Mouse (Mus musculus) neural tube, embryonic 14.5 days (tissue): ENCODE data around the gene Vps4b. TPM values are rescaled to one million over a fixed set of nuclear protein-coding genes. Genes with fewer than 3 reads are reported as not detected.

Experiments used
- ATAC-seq: fragments of 200-750 bp; cut with Nextera tagmentation; 2 replicates; pipeline ENCODE4 v1.8.0; 2017; ENCODE audit warnings: low read depth, mild to moderate bottlenecking, moderate TSS enrichment, moderate library complexity
- H3K27ac ChIP-seq: fragments of 300-500 bp; sonication (generic); 2 replicates; pipeline ENCODE4 v1.5.1; 2014; ENCODE audit warnings: low read depth, mild to moderate bottlenecking, control low read depth, low read length, moderate library complexity, mixed read lengths
- H3K27me3 ChIP-seq: fragments of 300-500 bp; sonication (generic); 2 replicates; pipeline ENCODE4 v1.6.1; 2014; ENCODE audit warnings: low read length; ENCODE audit not compliant: control insufficient read depth, insufficient read depth
- H3K36me3 ChIP-seq: fragments of 300-500 bp; sonication (generic); 2 replicates; pipeline ENCODE4 v1.6.1; 2014; ENCODE audit warnings: low read length, mixed read lengths; ENCODE audit not compliant: control insufficient read depth, insufficient read depth
- H3K4me1 ChIP-seq: fragments of 300-500 bp; sonication (generic); 2 replicates; pipeline ENCODE4 v1.6.1; 2014; ENCODE audit warnings: low read length; ENCODE audit not compliant: control insufficient read depth, insufficient read depth
- H3K4me2 ChIP-seq: fragments of 300-500 bp; sonication (generic); 2 replicates; pipeline ENCODE4 v1.6.1; 2014; ENCODE audit warnings: mild to moderate bottlenecking, low read depth, low read length, control low read depth
- H3K4me3 ChIP-seq: fragments of 300-500 bp; sonication (generic); 2 replicates; pipeline ENCODE4 v1.5.1; 2014; ENCODE audit warnings: low read depth, low read length, control low read depth, mixed read lengths
- H3K9ac ChIP-seq: fragments of 300-500 bp; sonication (generic); replicated peaks from 2 replicates; pipeline ENCODE4 v1.6.1; 2014; ENCODE audit warnings: low read depth, mild to moderate bottlenecking, control low read depth, low read length, mixed read lengths
- H3K9me3 ChIP-seq: fragments of 300-500 bp; sonication (generic); 2 replicates; pipeline ENCODE4 v1.6.1; 2016; ENCODE audit warnings: low read length; ENCODE audit not compliant: control insufficient read depth
- WGBS: fragments of 180-500 bp; shearing (Covaris S2); extraction: QIAGEN DNeasy Blood & Tissue Kit; methylation state at CpG from one replicate; pipeline ENCODE4 v1.1.7; 2014; 5-methylcytosine and 5-hydroxymethylcytosine counted together
- polyA plus RNA-seq: library from polyadenylated mRNA; unstranded; fragments of >200 nt; fragmentation: Nextera tagmentation; extraction: Ambion mirVana; gene quantifications from 2 replicates; pipeline ENCODE4 v1.2.1, GENCODE M21; 2014

Gene Vps4b
- polyA plus RNA-seq = 32.8 and 45.9 TPM in 2 replicates

GRCm38 (mm10) chr1:106796542-106796924 is at the start of gene Vps4b:
Vps4b (minus strand) TSS chr1:106796728.
- ATAC-seq = peak; percentile 100
- under 1% methylated on average over 23 of the region's 23 CpGs for WGBS
- Histone ChIP-seq H3K36me3 (no peaks in the 10 kb centered on the region), H3K27me3 (0 out of 2 replicates have a peak, but pooled peaks cover 2% of the 10 kb centered on the region), H3K27ac (peak within 1 kb of the TSS; percentile 87), H3K9ac (peak within 1 kb of the TSS; percentile 97), H3K9me3 (no peaks in the 10 kb centered on the region), H3K4me3 (peak within 1 kb of the TSS; percentile 89), H3K4me2 (peak within 1 kb of the TSS; percentile 73), H3K4me1 (peaks cover 18% of the 10 kb centered on the region)

- Histone ChIP-seq H3K27ac (no peak overlapping the region), H3K4me1 (no peaks in the 10 kb centered on the region), H3K9me3 (no peaks in the 10 kb centered on the region), H3K36me3 (no peaks in the 10 kb centered on the region), H3K4me3 (no peak overlapping the region), H3K27me3 (no peaks in the 10 kb centered on the region), H3K4me2 (no peak overlapping the region), H3K9ac (no peak overlapping the region)
- 79% methylated on average over 4 of the region's 4 CpGs for WGBS
- ATAC-seq = no peak
These were observed 32.3 kb upstream of the Vps4b start for GRCm38 (mm10) chr1:106828784-106829183.

DNA sequence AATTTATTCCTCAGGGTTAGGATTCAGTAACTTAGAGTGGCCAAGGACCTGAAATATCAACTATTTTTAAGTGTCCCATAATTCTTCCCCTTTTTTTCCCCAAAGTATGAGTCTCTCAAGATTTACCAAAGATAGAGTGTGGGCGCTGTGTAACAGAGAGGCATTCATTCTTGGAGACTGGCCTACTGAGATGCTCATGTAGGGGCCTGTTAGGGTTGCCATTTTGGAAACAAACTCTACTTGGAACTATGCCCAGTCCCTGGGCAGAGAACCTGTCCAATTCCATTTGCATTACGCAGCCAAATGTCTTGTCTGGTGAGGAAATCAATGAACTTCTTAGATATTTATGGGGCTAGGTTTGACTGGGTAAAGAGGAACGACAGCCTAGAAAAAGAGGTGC is 25.8 kb upstream of the Vps4b start:
- Histone ChIP-seq H3K9me3 (no peaks in the 10 kb centered on the region), H3K4me2 (no peak overlapping the region), H3K4me3 (no peak overlapping the region), H3K4me1 (no peaks in the 10 kb centered on the region), H3K9ac (no peak overlapping the region), H3K36me3 (no peaks in the 10 kb centered on the region), H3K27me3 (no peaks in the 10 kb centered on the region), H3K27ac (no peak overlapping the region)
- peak; percentile 54; the same call in 1 of the 2 replicates for ATAC-seq
- 74% methylated on average over 3 of the region's 3 CpGs for WGBS

- H3K9me3 ChIP-seq = no peaks in the 10 kb centered on the region
- no peaks in the 10 kb centered on the region for H3K36me3 ChIP-seq
- ATAC-seq = no peak
- H3K9ac ChIP-seq = no peak overlapping the region
- H3K4me1 ChIP-seq = no peaks in the 10 kb centered on the region
- no peak overlapping the region for H3K4me2 ChIP-seq
- WGBS = 27% methylated on average over 4 of the region's 4 CpGs
- H3K27ac ChIP-seq = no peak overlapping the region
- H3K27me3 ChIP-seq = no peaks in the 10 kb centered on the region
- H3K4me3 ChIP-seq = no peak overlapping the region
These were observed 21.8 kb upstream of the Vps4b start for GRCm38 (mm10) chr1:106818323-106818722.

DNA sequence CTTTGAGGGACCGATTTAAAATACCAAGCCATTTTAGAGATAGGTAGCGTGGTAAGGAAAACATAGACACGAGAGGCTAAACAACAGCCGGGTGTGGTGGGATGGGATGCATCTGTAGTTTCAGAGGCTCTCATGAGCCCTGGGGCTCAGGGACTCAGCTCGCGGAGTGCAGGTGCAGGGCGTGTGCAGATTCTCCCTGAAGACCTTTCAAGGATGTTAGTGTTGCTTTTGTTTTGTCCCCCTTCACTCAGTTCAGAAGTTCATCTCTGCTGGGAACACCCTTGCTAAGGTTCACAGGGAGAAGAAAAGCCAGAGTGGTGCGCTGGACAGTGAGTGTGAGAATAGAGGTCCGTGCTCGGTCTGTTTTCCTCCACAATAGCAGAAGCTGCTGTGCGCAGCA is 20.2 kb upstream of the Vps4b start:
- no peaks in the 10 kb centered on the region for H3K36me3 ChIP-seq
- H3K4me2 ChIP-seq = no peak overlapping the region
- H3K4me1 ChIP-seq = no peaks in the 10 kb centered on the region
- H3K27me3 ChIP-seq = no peaks in the 10 kb centered on the region
- no peak overlapping the region for H3K4me3 ChIP-seq
- no peak for ATAC-seq
- H3K9me3 ChIP-seq = no peaks in the 10 kb centered on the region
- H3K9ac ChIP-seq = no peak overlapping the region
- 80% methylated on average over 11 of the region's 11 CpGs for WGBS
- H3K27ac ChIP-seq = no peak overlapping the region

DNA sequence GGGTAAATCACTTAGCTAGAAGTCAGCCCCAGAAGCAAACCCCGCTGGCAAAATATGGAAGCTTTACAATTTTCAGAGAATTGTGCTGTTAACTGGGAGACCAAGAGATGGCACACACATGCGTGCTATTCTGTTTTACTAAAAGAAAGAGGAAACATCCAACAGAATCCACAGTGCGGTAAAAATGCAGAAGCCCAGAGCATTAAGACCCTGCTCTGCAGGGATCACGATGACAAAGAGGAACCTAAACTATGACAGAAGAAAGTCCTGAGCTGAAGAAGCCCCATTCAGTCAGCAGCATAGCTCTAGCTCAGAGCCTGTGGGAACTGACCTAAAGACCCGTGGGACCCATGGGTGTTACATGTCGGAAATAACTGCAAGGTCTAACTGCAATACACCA is 18.7 kb upstream of the Vps4b start:
- 90% methylated on average over 6 of the region's 6 CpGs for WGBS

GRCm38 (mm10) chr1:106814864-106815263 is 18.3 kb upstream of the Vps4b start:
- 78% methylated on average over 5 of the region's 5 CpGs for WGBS
- no peak for ATAC-seq
- Histone ChIP-seq H3K4me2 (no peak overlapping the region), H3K4me3 (no peak overlapping the region), H3K4me1 (no peaks in the 10 kb centered on the region), H3K9ac (no peak overlapping the region), H3K36me3 (no peaks in the 10 kb centered on the region), H3K9me3 (no peaks in the 10 kb centered on the region), H3K27me3 (no peaks in the 10 kb centered on the region), H3K27ac (no peak overlapping the region)

More for the DNA sequence above, 18.7 kb upstream of the Vps4b start:
- Histone ChIP-seq H3K4me3 (no peak overlapping the region), H3K27me3 (no peaks in the 10 kb centered on the region), H3K27ac (no peak overlapping the region), H3K9ac (no peak overlapping the region), H3K9me3 (no peaks in the 10 kb centered on the region), H3K36me3 (no peaks in the 10 kb centered on the region), H3K4me1 (no peaks in the 10 kb centered on the region), H3K4me2 (no peak overlapping the region)
- ATAC-seq = no peak

- 0 out of 2 replicates have a peak, but pooled peaks cover 2% of the 10 kb centered on the region for H3K27me3 ChIP-seq
- H3K9me3 ChIP-seq = no peaks in the 10 kb centered on the region
- no peak overlapping the region for H3K9ac ChIP-seq
- WGBS = 85% methylated on average over 3 of the region's 3 CpGs
- no peak overlapping the region for H3K27ac ChIP-seq
- peaks cover 6% of the 10 kb centered on the region; the same call in 1 of the 2 replicates for H3K4me1 ChIP-seq
- H3K4me2 ChIP-seq = no peak overlapping the region
- no peak for ATAC-seq
- no peaks in the 10 kb centered on the region for H3K36me3 ChIP-seq
- H3K4me3 ChIP-seq = no peak overlapping the region
These were observed 3.4 kb upstream of the Vps4b start for GRCm38 (mm10) chr1:106799931-106800330.

DNA sequence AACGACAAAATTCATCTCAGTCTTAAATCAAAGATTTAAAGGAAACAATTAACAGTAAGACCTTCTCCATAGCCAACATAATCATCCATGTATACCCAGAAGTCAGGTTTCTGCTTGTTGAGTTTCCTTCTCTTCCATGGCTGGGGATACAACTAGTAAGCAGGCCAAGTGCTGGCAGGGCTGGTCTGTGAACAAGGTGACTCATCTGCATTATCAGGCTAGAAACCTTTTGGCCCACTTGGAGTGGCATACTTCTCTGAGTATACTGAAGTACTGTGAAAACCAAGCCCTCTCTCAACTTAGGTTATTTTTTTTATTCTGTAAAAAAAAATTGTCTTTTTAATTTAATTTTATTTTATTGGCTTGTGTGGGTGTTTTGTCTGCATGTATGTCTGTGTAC is 2.9 kb upstream of the Vps4b start:
- Histone ChIP-seq H3K4me3 (no peak overlapping the region), H3K4me2 (no peak overlapping the region), H3K9me3 (no peaks in the 10 kb centered on the region), H3K27ac (no peak overlapping the region), H3K4me1 (peaks cover 12% of the 10 kb centered on the region), H3K36me3 (no peaks in the 10 kb centered on the region), H3K27me3 (0 out of 2 replicates have a peak, but pooled peaks cover 2% of the 10 kb centered on the region), H3K9ac (no peak overlapping the region)
- 56% methylated on average over 1 of the region's 1 CpGs for WGBS
- no peak for ATAC-seq
